Comparison of ENCODE assay signal across 19 mouse cellular contexts in genomic region chr1:56165228-56165627, GRCm38 (mm10).
"Had no signal": no experiment of that assay in that cellular context is flagged by ENCODE, and none has a peak within 500 bp of the region (broad histone marks: within the 10 kb centered on the region; RNA-seq: fewer than 3 reads in every experiment).

No protein-coding gene starts in this region.

- ATAC-seq: liver, postnatal 0 days; lung, postnatal 0 days; midbrain, embryonic 13.5 days; midbrain, embryonic 15.5 days had no signal

- H3K4me2 ChIP-seq: lung, embryonic 15.5 days; midbrain, embryonic 11.5 days; midbrain, embryonic 13.5 days; midbrain, embryonic 15.5 days; neural tube, embryonic 12.5 days had no signal

- H3K9ac ChIP-seq: liver, postnatal 0 days; lung, embryonic 15.5 days; midbrain, embryonic 13.5 days; midbrain, embryonic 15.5 days; neural tube, embryonic 12.5 days had no signal

- H3K4me1 ChIP-seq: lung, embryonic 15.5 days; megakaryocyte, embryonic 14.5 days; midbrain, embryonic 13.5 days; midbrain, embryonic 15.5 days; neural tube, embryonic 12.5 days had no signal

- H3K9me3 ChIP-seq: lung, embryonic 15.5 days; megakaryocyte, embryonic 14.5 days; midbrain, embryonic 13.5 days; midbrain, embryonic 15.5 days; neural tube, embryonic 12.5 days had no signal

- H3K27ac ChIP-seq: lung, embryonic 15.5 days; macrophage; midbrain, embryonic 13.5 days; midbrain, embryonic 15.5 days; neural tube, embryonic 12.5 days had no signal

- H3K27me3 ChIP-seq: lung, embryonic 15.5 days; megakaryocyte, embryonic 14.5 days; midbrain, embryonic 13.5 days; midbrain, embryonic 15.5 days; neural tube, embryonic 12.5 days had no signal

- H3K36me3 ChIP-seq: lung, embryonic 15.5 days; midbrain, embryonic 13.5 days; midbrain, embryonic 15.5 days; neural tube, embryonic 12.5 days had no signal

- DNase-seq: liver, postnatal 0 days; lung, adult 2 months; lung, postnatal 14 days; lung, postnatal 36 days; right cerebral cortex, adult 18-20 months; right cerebral cortex, postnatal 25 days; right cerebral cortex, postnatal 4 days; spleen, adult 18-20 months; thymus, adult 18-20 months; thymus, postnatal 25 days; thymus, postnatal 4 days had no signal

- H3K4me3 ChIP-seq: lung, embryonic 15.5 days; megakaryocyte, embryonic 14.5 days; midbrain, embryonic 13.5 days; midbrain, embryonic 15.5 days; neural tube, embryonic 12.5 days had no signal
